Mouse (Mus musculus) cerebellum, postnatal 14 days (tissue): ENCODE data around the gene Muc3.

Experiments
- DNase-seq, 2 experiments: peaks; one replicate each; pipeline ENCODE4 v3.0.0; 2021; ENCODE audit warnings: mixed read lengths in 2 of 2

Muc3 gene

DNA sequence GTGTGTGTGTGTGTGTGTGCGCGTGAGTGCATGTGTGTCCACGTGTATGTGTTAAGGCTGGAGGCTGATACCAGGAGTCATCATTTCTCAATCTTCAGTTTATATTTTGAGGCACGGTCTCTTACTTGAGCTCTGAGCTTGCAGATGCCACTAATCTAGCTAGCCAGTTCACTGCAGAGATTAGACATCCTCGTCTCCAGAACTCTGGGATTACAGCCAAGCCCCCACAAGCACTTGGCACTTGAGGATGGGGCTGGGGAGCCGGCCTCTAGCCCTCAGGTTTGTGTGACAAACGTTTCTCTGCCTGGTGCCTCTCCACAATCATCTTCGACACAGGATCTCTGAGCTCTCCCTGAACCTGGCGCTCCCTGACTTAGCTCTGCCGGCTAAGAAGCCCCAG is 58.3 kb downstream of the Muc3 start:
- peak; percentile 81 to 84 for DNase-seq

DNA sequence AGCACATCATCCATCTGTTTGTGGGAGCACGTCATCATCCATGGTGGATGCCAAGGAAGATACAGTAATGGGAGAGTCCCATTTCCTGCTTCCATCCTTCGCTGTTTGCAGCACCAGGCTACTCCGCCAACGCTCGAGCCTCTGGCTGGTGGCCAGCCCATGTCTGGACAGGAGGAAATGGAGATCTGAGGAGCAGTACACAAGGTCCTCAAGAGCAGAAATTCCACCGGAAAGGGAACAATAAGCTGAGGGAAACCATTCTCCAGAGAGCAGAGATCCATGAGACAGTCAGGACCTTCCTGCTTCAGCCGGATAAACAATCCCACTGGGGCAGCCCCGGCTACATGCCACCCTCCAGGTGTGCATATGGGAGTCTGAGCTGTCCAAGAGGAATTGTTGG is 61.7 kb downstream of the Muc3 start:
- DNase-seq = no peak

- DNase-seq = no peak
These were observed 63.4 kb downstream of the Muc3 start for GRCm38 (mm10) chr5:137085731-137086130.

GRCm38 (mm10) chr5:137085021-137085420 is 64.1 kb downstream of the Muc3 start:
- DNase-seq = no peak
